Mouse (Mus musculus): ENCODE results near the gene Jdp2. TPM values are rescaled to one million over a fixed set of nuclear protein-coding genes. Genes with fewer than 3 reads are reported as not detected.

The Jdp2 gene
- 0.77 TPM for polyA plus RNA-seq (2014; fragmentation: Illumina TruSeq; extraction: RNeasy Lipid Tissue Mini Kit (QIAGEN cat#74804); ENCODE audit: low read depth, low replicate concordance)

DNA sequence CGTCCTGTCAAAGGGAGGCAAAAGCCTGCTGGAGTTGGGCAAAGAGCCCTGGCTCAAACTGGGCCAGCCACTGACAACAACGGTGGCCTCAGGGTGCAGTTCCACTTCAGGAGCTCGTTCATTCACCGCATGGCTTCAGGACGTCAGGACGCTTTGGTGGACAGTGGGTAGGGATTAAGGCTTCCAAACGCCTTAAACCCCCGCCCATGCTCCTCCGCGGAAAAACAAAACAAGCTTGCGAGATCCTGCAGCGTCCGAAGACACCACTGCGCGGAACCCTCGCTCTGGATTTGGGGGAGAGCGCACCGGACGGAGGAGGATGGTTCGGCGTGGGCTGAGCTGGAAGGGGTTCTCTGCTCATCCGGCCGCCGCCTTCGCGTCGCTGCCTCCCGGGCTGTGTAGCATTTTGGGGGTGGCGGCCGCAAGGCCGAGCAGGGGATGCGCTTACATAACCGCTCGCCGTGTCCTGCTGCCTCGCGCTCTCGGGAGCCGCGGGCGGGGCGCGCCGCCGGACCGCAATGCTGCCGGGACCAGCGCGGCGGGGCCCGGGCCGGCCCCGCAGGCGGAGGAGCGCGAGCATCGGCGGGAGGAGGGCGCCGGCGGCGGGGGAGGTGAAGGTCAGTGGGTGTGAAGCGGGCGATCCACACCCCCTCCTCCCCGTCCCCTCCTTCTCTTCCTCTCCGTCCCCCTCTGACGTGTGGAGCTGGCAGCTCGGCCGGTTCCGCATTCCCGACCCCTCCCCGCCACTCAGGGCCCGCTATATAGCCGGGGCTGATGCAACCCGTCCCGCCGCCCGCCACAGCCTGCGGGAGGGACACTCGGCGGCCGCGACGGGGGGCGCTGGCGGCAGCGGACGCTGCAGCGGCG is at the start of gene Jdp2:
TSS of gene Jdp2 (plus strand) at position 417 of the 867 bp plus-strand sequence.

GRCm38 (mm10) chr12:85686466-85687216 is 87.8 kb downstream of the Jdp2 start, which contains the start of gene Batf:
Gene Batf (plus strand): TSS chr12:85686669.

Other genes with a start within 250 kb of the Jdp2 start
- gene Tmed10, start 224.2 kb upstream of the Jdp2 start, polyA plus RNA-seq (2014; fragmentation: Illumina TruSeq; extraction: RNeasy Lipid Tissue Mini Kit (QIAGEN cat#74804); ENCODE audit: low read depth, low replicate concordance) = 246 TPM
- gene Fos, start 125.1 kb upstream of the Jdp2 start, polyA plus RNA-seq (2014; fragmentation: Illumina TruSeq; extraction: RNeasy Lipid Tissue Mini Kit (QIAGEN cat#74804); ENCODE audit: low read depth, low replicate concordance) = 13.4 TPM
- gene Batf, start 87.6 kb downstream of the Jdp2 start, polyA plus RNA-seq (2014; fragmentation: Illumina TruSeq; extraction: RNeasy Lipid Tissue Mini Kit (QIAGEN cat#74804); ENCODE audit: low read depth, low replicate concordance) = not detected
- gene Flvcr2, start 147.5 kb downstream of the Jdp2 start, polyA plus RNA-seq (2014; fragmentation: Illumina TruSeq; extraction: RNeasy Lipid Tissue Mini Kit (QIAGEN cat#74804); ENCODE audit: low read depth, low replicate concordance) = 23.8 TPM
- gene Erg28, start 225.5 kb downstream of the Jdp2 start, polyA plus RNA-seq (2014; fragmentation: Illumina TruSeq; extraction: RNeasy Lipid Tissue Mini Kit (QIAGEN cat#74804); ENCODE audit: low read depth, low replicate concordance) = 95.0 TPM
- gene Ttll5, start 225.6 kb downstream of the Jdp2 start, polyA plus RNA-seq (2014; fragmentation: Illumina TruSeq; extraction: RNeasy Lipid Tissue Mini Kit (QIAGEN cat#74804); ENCODE audit: low read depth, low replicate concordance) = 8.1 TPM